Mouse (Mus musculus) spleen, adult 2 months (tissue): ENCODE data around the gene Rfk.

Experiments used
- CTCF ChIP-seq: fragments of 200-500 bp; IDR thresholded peaks from 2 replicates; pipeline ENCODE4 v1.5.1; 2011; ENCODE audit warnings: mild to moderate bottlenecking, inconsistent platforms; ENCODE audit not compliant: insufficient read depth, insufficient read length, insufficient replicate concordance; ENCODE audit errors: extremely low read depth
- POLR2A ChIP-seq: fragments of 200-500 bp; IDR thresholded peaks from 2 replicates; pipeline ENCODE4 v1.6.1; 2011; ENCODE audit warnings: low read depth, low read length, inconsistent platforms

GRCm38 (mm10) chr19:17357391-17357790 lies 36.5 kb upstream of the Rfk start:
- TF ChIP-seq POLR2A = no peak
- no peak for TF ChIP-seq CTCF
